Mouse (Mus musculus): ENCODE measurements around the gene Kctd20.

DNA sequence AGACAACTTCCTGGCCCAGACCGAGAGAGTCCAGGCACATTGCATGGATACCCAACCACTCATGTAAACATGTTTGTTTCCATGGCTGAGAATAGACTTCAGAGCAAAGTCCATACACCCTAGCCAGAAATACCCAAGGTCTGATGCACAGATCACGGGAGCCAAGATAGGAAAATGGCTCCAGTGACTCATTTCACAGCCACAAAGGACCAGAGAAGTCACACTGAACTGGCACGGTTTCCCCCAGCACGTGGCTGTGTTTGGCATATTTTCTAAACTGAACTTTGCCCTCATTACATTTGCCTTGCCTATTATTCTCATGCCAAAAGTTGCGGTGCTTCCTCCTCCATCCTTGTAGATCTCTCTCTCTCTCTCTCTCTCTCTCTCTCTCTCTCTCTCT, 38.5 kb upstream of the Kctd20 start:
- TF ChIP-seq CTCF (conservative IDR thresholded peaks at IDR 0.05; ENCODE audit: insufficient read depth, insufficient read length, low read depth, low read length) (no peak), POLR2A (IDR thresholded peaks at IDR 0.05; ENCODE audit: low read depth, low read length) (no peak)
